Mouse (Mus musculus) lung, postnatal 0 days (tissue): ENCODE measurements at regions not wholly inside any gene's neighbourhood (a gene's known extent, or its start where the extent isn't known, plus 50 kb on each side); places are given as distances from the start of the nearest gene placed in this dataset.

ENCODE experiments used
- ATAC-seq: fragments of 200-750 bp; cut with Nextera tagmentation; 2 replicates; pipeline ENCODE4 v1.8.0; 2017; ENCODE audit warnings: moderate library complexity
- DNase-seq: peaks from one replicate; pipeline ENCODE4 v3.0.0-alpha.2; 2016; ENCODE audit warnings: low spot score
- H3K27ac ChIP-seq: fragments of 300-500 bp; sonication (generic); 2 replicates; pipeline ENCODE4 v1.5.1; 2014; ENCODE audit warnings: antibody characterized with exemption, mild to moderate bottlenecking, low read length, mixed read lengths
- H3K27me3 ChIP-seq: fragments of 300-500 bp; sonication (generic); replicated peaks from 2 replicates; pipeline ENCODE4 v1.6.1; 2014; ENCODE audit warnings: low read length, mixed read lengths; ENCODE audit not compliant: insufficient read depth
- H3K36me3 ChIP-seq: fragments of 300-500 bp; sonication (generic); 2 replicates; pipeline ENCODE4 v1.6.1; 2014; ENCODE audit warnings: low read length, mixed read lengths; ENCODE audit not compliant: insufficient read depth
- H3K4me1 ChIP-seq: fragments of 300-500 bp; sonication (generic); 2 replicates; pipeline ENCODE4 v1.6.1; 2014; ENCODE audit warnings: antibody characterized with exemption, low read depth, low read length, mixed read lengths; ENCODE audit not compliant: insufficient read depth
- H3K4me2 ChIP-seq: fragments of 300-500 bp; sonication (generic); replicated peaks from 2 replicates; pipeline ENCODE4 v1.6.1; 2014; ENCODE audit warnings: low read depth, mild to moderate bottlenecking, low read length, moderate library complexity, mixed read lengths
- H3K4me3 ChIP-seq: fragments of 300-500 bp; sonication (generic); 2 replicates; pipeline ENCODE4 v1.5.1; 2014; ENCODE audit warnings: low read depth, low read length
- H3K9ac ChIP-seq: fragments of 300-500 bp; sonication (generic); replicated peaks from 2 replicates; pipeline ENCODE4 v1.6.1; 2014; ENCODE audit warnings: low read depth, mild to moderate bottlenecking
- H3K9me3 ChIP-seq: fragments of 300-500 bp; sonication (generic); 2 replicates; pipeline ENCODE4 v1.6.1; 2016; ENCODE audit warnings: low read length, mixed read lengths
- CTCF ChIP-seq: IDR thresholded peaks from 2 replicates; pipeline ENCODE4 v1.5.1; 2016; ENCODE audit warnings: antibody characterized with exemption, mild to moderate bottlenecking
- EP300 ChIP-seq: IDR thresholded peaks from 2 replicates; pipeline ENCODE4 v1.6.1; 2016; ENCODE audit warnings: antibody characterized with exemption, mild to moderate bottlenecking, control low read depth
- WGBS: fragments of 180-500 bp; shearing (Covaris S2); extraction: QIAGEN DNeasy Blood & Tissue Kit; methylation state at CpG from one replicate; pipeline ENCODE4 v1.1.7; 2014; 5-methylcytosine and 5-hydroxymethylcytosine counted together

- H3K4me2 ChIP-seq, result no peak overlapping the region
- no peaks in the 10 kb centered on the region for H3K9me3 ChIP-seq
- DNase-seq, result no peak
- no peak overlapping the region for H3K4me3 ChIP-seq
- H3K36me3 ChIP-seq, result no peaks in the 10 kb centered on the region
- ATAC-seq, result no peak
- TF ChIP-seq CTCF (no peak), EP300 (no peak)
- WGBS, result 66% methylated on average over 7 of the region's 7 CpGs
- no peak overlapping the region for H3K27ac ChIP-seq
- H3K4me1 ChIP-seq, result no peaks in the 10 kb centered on the region
- no peaks in the 10 kb centered on the region for H3K27me3 ChIP-seq
- no peak overlapping the region for H3K9ac ChIP-seq
Measured at GRCm38 (mm10) chr1:129148733-129149388, 124.2 kb upstream of the Thsd7b start.

GRCm38 (mm10) chr1:129146395-129147094 lies 126.6 kb upstream of the Thsd7b start:
- Histone ChIP-seq H3K36me3 (no peaks in the 10 kb centered on the region), H3K4me2 (no peak overlapping the region), H3K4me1 (no peaks in the 10 kb centered on the region), H3K9ac (no peak overlapping the region), H3K27ac (no peak overlapping the region), H3K27me3 (no peaks in the 10 kb centered on the region), H3K9me3 (no peaks in the 10 kb centered on the region), H3K4me3 (no peak overlapping the region)
- TF ChIP-seq CTCF (no peak), EP300 (no peak)
- DNase-seq (no peak), ATAC-seq (no peak)
- WGBS, result 53% methylated on average over 4 of the region's 4 CpGs

- 73% methylated on average over 7 of the region's 7 CpGs for WGBS
- Histone ChIP-seq H3K9ac (no peak overlapping the region), H3K9me3 (no peaks in the 10 kb centered on the region), H3K27me3 (no peaks in the 10 kb centered on the region), H3K4me1 (no peaks in the 10 kb centered on the region), H3K27ac (no peak overlapping the region), H3K4me3 (no peak overlapping the region), H3K36me3 (no peaks in the 10 kb centered on the region), H3K4me2 (no peak overlapping the region)
- TF ChIP-seq CTCF (no peak), EP300 (no peak)
- no peak for DNase-seq
- ATAC-seq, result no peak
Measured at GRCm38 (mm10) chr1:129138783-129139182, 134.3 kb upstream of the Thsd7b start.

GRCm38 (mm10) chr1:129106961-129107557 lies 166.0 kb upstream of the Thsd7b start:
- Histone ChIP-seq H3K4me1 (no peaks in the 10 kb centered on the region), H3K36me3 (no peaks in the 10 kb centered on the region), H3K4me2 (no peak overlapping the region), H3K27me3 (no peaks in the 10 kb centered on the region), H3K9ac (no peak overlapping the region), H3K27ac (no peak overlapping the region), H3K4me3 (no peak overlapping the region), H3K9me3 (no peaks in the 10 kb centered on the region)
- DNase-seq (no peak), ATAC-seq (no peak)
- WGBS, result 65% methylated on average over 1 of the region's 1 CpGs
- TF ChIP-seq EP300, result no peak
- TF ChIP-seq CTCF, result no peak

- DNase-seq (no peak), ATAC-seq (no peak)
- no peaks in the 10 kb centered on the region for H3K9me3 ChIP-seq
- no peaks in the 10 kb centered on the region for H3K27me3 ChIP-seq
- no peaks in the 10 kb centered on the region for H3K4me1 ChIP-seq
- no peaks in the 10 kb centered on the region for H3K36me3 ChIP-seq
- no peak overlapping the region for H3K4me2 ChIP-seq
- H3K27ac ChIP-seq, result no peak overlapping the region
- TF ChIP-seq EP300 (no peak), CTCF (no peak)
- no peak overlapping the region for H3K4me3 ChIP-seq
- no peak overlapping the region for H3K9ac ChIP-seq
- WGBS, result 83% methylated on average over 8 of the region's 8 CpGs
Measured at GRCm38 (mm10) chr1:129100997-129101396, 172.1 kb upstream of the Thsd7b start.

- 77% methylated on average over 3 of the region's 3 CpGs for WGBS
- Histone ChIP-seq H3K4me1 (no peaks in the 10 kb centered on the region), H3K36me3 (no peaks in the 10 kb centered on the region), H3K9ac (no peak overlapping the region), H3K4me3 (no peak overlapping the region), H3K27me3 (no peaks in the 10 kb centered on the region), H3K4me2 (no peak overlapping the region), H3K27ac (no peak overlapping the region), H3K9me3 (no peaks in the 10 kb centered on the region)
- no peak for DNase-seq
- ATAC-seq, result no peak
- TF ChIP-seq CTCF, result peak; percentile 34; the same call in 1 of the 2 replicates
- TF ChIP-seq EP300, result no peak
Measured at GRCm38 (mm10) chr1:129078274-129078673, 194.8 kb upstream of the Thsd7b start.
